Mouse (Mus musculus) hindbrain, embryonic 12.5 days (tissue): ENCODE results near the gene Caln1. TPM values are rescaled to one million over a fixed set of nuclear protein-coding genes. Genes with fewer than 3 reads are reported as not detected.

Experiments
- ATAC-seq: fragments of 200-750 bp; cut with Nextera tagmentation; 2 replicates; pipeline ENCODE4 v1.8.0; 2017; ENCODE audit warnings: moderate TSS enrichment; ENCODE audit not compliant: low FRiP score
- H3K27ac ChIP-seq: fragments of 300-500 bp; sonication (generic); 2 replicates; pipeline ENCODE4 v1.5.1; 2016; ENCODE audit warnings: mild to moderate bottlenecking
- H3K27me3 ChIP-seq: fragments of 300-500 bp; sonication (generic); 2 replicates; pipeline ENCODE4 v1.6.1; 2016; ENCODE audit warnings: mild to moderate bottlenecking
- H3K36me3 ChIP-seq: fragments of 300-500 bp; sonication (generic); 2 replicates; pipeline ENCODE4 v1.6.1; 2016; ENCODE audit warnings: mild to moderate bottlenecking
- H3K4me1 ChIP-seq: fragments of 300-500 bp; sonication (generic); 2 replicates; pipeline ENCODE4 v1.6.1; 2016
- H3K4me2 ChIP-seq: fragments of 300-500 bp; sonication (generic); replicated peaks from 2 replicates; pipeline ENCODE4 v1.6.1; 2016; ENCODE audit warnings: mild to moderate bottlenecking
- H3K4me3 ChIP-seq: fragments of 300-500 bp; sonication (generic); 2 replicates; pipeline ENCODE4 v1.5.1; 2016; ENCODE audit warnings: mild to moderate bottlenecking
- H3K9ac ChIP-seq: fragments of 300-500 bp; sonication (generic); 2 replicates; pipeline ENCODE4 v1.6.1; 2016; ENCODE audit warnings: mild to moderate bottlenecking, moderate library complexity
- H3K9me3 ChIP-seq: fragments of 300-500 bp; sonication (generic); replicated peaks from 2 replicates; pipeline ENCODE4 v1.6.1; 2016; ENCODE audit warnings: mild to moderate bottlenecking
- WGBS: fragments of 180-500 bp; shearing (Covaris S2); methylation state at CpG from one replicate; pipeline ENCODE4 v1.1.7; 2016; 5-methylcytosine and 5-hydroxymethylcytosine counted together
- polyA plus RNA-seq: library from polyadenylated mRNA; unstranded; fragments of >200 nt; fragmentation: Nextera tagmentation; extraction: Ambion mirVana; gene quantifications from 2 replicates; pipeline ENCODE4 v1.2.1, GENCODE M21; 2016

Caln1 gene
- polyA plus RNA-seq, 1 experiment from 2014 or later, result 2.9 TPM

DNA sequence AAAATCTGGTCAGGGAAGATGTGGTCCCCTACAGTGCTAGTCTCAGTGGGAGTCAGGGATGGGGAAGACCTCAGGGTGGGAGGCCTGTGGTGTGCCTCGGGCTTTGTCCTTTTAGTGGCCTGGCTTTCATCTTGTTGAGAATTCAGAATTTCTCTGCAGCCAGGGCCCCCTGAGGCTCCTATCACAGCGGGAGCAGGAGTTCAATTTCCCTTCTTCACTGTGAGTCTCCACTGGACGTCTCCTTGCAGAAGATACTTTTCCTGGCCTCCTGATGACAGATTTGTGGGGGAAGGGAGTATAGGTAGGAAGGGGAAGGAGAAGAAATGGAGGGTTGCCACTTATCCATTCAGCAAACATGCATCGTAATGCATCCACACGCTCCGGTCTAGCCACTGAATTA lies 441.1 kb downstream of the Caln1 start:
- ATAC-seq, result no peak
- Histone ChIP-seq H3K9me3 (0 out of 2 replicates have a peak, but pooled peaks cover 7% of the 10 kb centered on the region), H3K27me3 (no peaks in the 10 kb centered on the region), H3K4me3 (no peak overlapping the region), H3K9ac (no peak overlapping the region), H3K27ac (no peak overlapping the region), H3K36me3 (no peaks in the 10 kb centered on the region), H3K4me2 (no peak overlapping the region), H3K4me1 (peaks cover 3% of the 10 kb centered on the region; the same call in 1 of the 2 replicates)
- WGBS, result 18% methylated on average over 6 of the region's 6 CpGs

DNA sequence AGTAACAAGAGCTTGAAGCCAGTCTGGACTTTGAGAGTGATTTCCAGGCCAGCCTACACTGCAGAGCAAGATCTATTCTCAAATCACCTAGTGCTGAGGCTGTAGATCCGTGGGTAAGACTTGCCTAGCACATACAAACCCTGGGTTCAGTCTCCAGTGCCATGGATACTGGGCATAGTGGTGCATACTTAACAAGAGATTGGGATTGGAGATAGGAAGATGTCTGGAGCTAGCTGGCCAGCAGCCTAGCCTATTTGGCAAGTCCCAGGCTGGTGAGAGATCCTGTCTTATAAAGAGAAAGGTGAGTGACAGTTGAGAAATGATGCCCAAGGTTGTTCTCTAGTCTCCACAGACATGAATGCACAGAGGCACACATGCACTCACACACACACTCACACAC lies 441.6 kb downstream of the Caln1 start:
- H3K36me3 ChIP-seq, result no peaks in the 10 kb centered on the region
- H3K4me1 ChIP-seq, result peaks cover 3% of the 10 kb centered on the region; the same call in 1 of the 2 replicates
- no peak overlapping the region for H3K27ac ChIP-seq
- no peak overlapping the region for H3K4me3 ChIP-seq
- H3K9ac ChIP-seq, result no peak overlapping the region
- H3K27me3 ChIP-seq, result no peaks in the 10 kb centered on the region
- 0 out of 2 replicates have a peak, but pooled peaks cover 7% of the 10 kb centered on the region for H3K9me3 ChIP-seq
- H3K4me2 ChIP-seq, result no peak overlapping the region
- no peak for ATAC-seq
- WGBS, result 22% methylated on average over 1 of the region's 1 CpGs

GRCm38 (mm10) chr5:130811266-130811665 lies 442.0 kb downstream of the Caln1 start:
- Histone ChIP-seq H3K27me3 (no peaks in the 10 kb centered on the region), H3K4me3 (no peak overlapping the region), H3K9me3 (0 out of 2 replicates have a peak, but pooled peaks cover 7% of the 10 kb centered on the region), H3K4me1 (peaks cover 3% of the 10 kb centered on the region; the same call in 1 of the 2 replicates), H3K4me2 (no peak overlapping the region), H3K36me3 (no peaks in the 10 kb centered on the region), H3K27ac (no peak overlapping the region), H3K9ac (no peak overlapping the region)
- WGBS, result 40% methylated on average over 3 of the region's 3 CpGs
- ATAC-seq, result no peak

DNA sequence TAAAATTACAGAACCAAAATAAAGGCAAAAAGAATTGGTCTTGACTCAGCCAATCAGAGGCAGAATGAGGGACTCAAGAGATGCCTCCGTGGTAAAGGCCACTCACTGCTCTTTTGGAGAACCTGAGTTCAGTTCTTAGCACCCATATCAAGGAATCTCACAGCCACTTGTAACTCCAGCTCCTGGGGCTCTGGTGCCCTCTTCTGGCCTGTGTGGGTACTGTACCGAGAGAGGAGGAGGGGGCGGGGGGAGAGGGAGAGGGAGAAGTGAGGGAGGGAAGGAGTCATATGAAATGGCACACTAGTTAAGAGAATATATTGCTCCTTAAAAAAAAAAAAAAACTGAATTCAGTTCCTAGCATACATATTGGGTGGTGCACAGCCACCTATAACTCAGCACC lies 442.7 kb downstream of the Caln1 start:
- no peak overlapping the region for H3K4me3 ChIP-seq
- no peak overlapping the region for H3K9ac ChIP-seq
- no peak overlapping the region for H3K27ac ChIP-seq
- no peak for ATAC-seq
- 94% methylated on average over 3 of the region's 3 CpGs for WGBS
- H3K4me1 ChIP-seq, result peaks cover 3% of the 10 kb centered on the region; the same call in 1 of the 2 replicates
- no peak overlapping the region for H3K4me2 ChIP-seq
- no peaks in the 10 kb centered on the region for H3K27me3 ChIP-seq
- 0 out of 2 replicates have a peak, but pooled peaks cover 7% of the 10 kb centered on the region for H3K9me3 ChIP-seq
- H3K36me3 ChIP-seq, result no peaks in the 10 kb centered on the region

- H3K4me2 ChIP-seq, result no peak overlapping the region
- no peaks in the 10 kb centered on the region for H3K27me3 ChIP-seq
- no peak overlapping the region for H3K9ac ChIP-seq
- H3K4me3 ChIP-seq, result no peak overlapping the region
- H3K36me3 ChIP-seq, result no peaks in the 10 kb centered on the region
- peaks cover 3% of the 10 kb centered on the region; the same call in 1 of the 2 replicates for H3K4me1 ChIP-seq
- no peak for ATAC-seq
- H3K9me3 ChIP-seq, result 0 out of 2 replicates have a peak, but pooled peaks cover 7% of the 10 kb centered on the region
- H3K27ac ChIP-seq, result no peak overlapping the region
- 91% methylated on average over 8 of the region's 8 CpGs for WGBS
These were observed 443.3 kb downstream of the Caln1 start for GRCm38 (mm10) chr5:130812556-130812955.

DNA sequence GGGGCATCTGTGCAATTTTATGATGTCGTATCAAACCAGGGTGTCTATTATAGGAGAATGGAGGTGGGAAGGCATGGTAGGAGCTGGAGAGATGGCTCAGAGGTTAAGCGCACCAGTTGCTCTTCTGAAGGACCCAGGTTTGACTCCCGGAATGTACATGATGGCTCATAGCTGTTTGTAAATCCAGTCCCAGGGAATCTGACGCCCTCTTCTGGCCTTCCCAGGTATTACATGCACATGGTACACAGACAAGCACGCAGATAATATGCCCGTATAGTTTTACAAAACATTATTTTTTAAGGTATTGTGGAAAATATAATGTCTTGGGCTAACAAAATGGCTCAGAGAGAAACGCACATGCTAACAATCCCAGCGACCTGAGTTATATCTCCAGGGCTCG lies 443.8 kb downstream of the Caln1 start:
- Histone ChIP-seq H3K9me3 (0 out of 2 replicates have a peak, but pooled peaks cover 7% of the 10 kb centered on the region), H3K36me3 (no peaks in the 10 kb centered on the region), H3K27me3 (no peaks in the 10 kb centered on the region), H3K4me3 (no peak overlapping the region), H3K4me1 (peaks cover 3% of the 10 kb centered on the region; the same call in 1 of the 2 replicates), H3K9ac (no peak overlapping the region), H3K27ac (no peak overlapping the region), H3K4me2 (no peak overlapping the region)
- WGBS, result 88% methylated on average over 9 of the region's 9 CpGs
- ATAC-seq, result no peak

DNA sequence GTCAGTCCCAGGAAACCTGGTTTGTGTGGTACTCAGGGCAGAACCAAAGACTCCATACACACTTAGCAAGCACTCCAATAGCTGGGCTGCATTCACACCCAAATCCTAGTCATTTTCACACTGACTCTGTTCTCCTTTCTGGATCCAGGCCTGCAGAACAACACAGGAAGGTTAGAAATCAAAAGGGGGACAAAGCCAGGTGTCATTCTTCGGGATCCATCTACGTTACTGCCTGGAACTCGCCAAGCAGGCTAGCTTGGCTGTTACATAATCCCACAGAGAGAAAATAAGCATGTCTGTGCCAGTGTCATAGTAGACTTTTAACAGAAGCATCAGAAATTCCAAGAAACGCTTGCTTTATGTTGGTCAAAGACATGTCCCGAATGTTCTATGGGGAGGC lies 446.1 kb downstream of the Caln1 start:
- Histone ChIP-seq H3K27me3 (no peaks in the 10 kb centered on the region), H3K4me1 (peaks cover under 1% of the 10 kb centered on the region; the same call in 1 of the 2 replicates), H3K9ac (no peak overlapping the region), H3K9me3 (no peaks in the 10 kb centered on the region), H3K36me3 (no peaks in the 10 kb centered on the region), H3K27ac (no peak overlapping the region), H3K4me2 (no peak overlapping the region), H3K4me3 (no peak overlapping the region)
- ATAC-seq, result no peak
- 88% methylated on average over 5 of the region's 5 CpGs for WGBS

- Histone ChIP-seq H3K4me2 (no peak overlapping the region), H3K4me3 (no peak overlapping the region), H3K27ac (no peak overlapping the region), H3K36me3 (no peaks in the 10 kb centered on the region), H3K9ac (no peak overlapping the region), H3K9me3 (no peaks in the 10 kb centered on the region), H3K27me3 (no peaks in the 10 kb centered on the region), H3K4me1 (no peaks in the 10 kb centered on the region)
- ATAC-seq, result no peak
- 87% methylated on average over 4 of the region's 4 CpGs for WGBS
These were observed 450.9 kb downstream of the Caln1 start for GRCm38 (mm10) chr5:130820021-130820648.

DNA sequence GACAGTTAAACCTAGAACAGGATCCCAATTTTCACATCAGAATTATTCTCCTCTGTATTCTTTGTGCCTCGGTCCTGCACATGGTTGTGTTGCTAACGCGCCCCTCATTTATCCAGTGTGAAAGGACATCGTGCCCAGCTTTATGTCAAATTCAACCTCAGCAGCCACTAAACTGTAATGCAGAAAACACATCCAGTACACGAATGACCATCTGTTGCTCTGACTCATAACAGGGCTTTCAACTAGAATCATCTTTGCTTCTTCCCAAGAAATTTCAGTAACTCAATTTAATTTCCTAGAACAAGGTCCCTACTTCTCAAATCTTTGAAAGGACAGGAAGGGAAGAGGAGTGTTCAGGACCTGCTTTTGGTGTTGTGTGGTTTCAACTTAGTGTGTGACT lies 451.4 kb downstream of the Caln1 start:
- no peaks in the 10 kb centered on the region for H3K4me1 ChIP-seq
- no peak overlapping the region for H3K9ac ChIP-seq
- no peak overlapping the region for H3K27ac ChIP-seq
- no peak for ATAC-seq
- H3K36me3 ChIP-seq, result no peaks in the 10 kb centered on the region
- H3K27me3 ChIP-seq, result no peaks in the 10 kb centered on the region
- no peaks in the 10 kb centered on the region for H3K9me3 ChIP-seq
- 94% methylated on average over 5 of the region's 5 CpGs for WGBS
- H3K4me3 ChIP-seq, result no peak overlapping the region
- H3K4me2 ChIP-seq, result no peak overlapping the region

DNA sequence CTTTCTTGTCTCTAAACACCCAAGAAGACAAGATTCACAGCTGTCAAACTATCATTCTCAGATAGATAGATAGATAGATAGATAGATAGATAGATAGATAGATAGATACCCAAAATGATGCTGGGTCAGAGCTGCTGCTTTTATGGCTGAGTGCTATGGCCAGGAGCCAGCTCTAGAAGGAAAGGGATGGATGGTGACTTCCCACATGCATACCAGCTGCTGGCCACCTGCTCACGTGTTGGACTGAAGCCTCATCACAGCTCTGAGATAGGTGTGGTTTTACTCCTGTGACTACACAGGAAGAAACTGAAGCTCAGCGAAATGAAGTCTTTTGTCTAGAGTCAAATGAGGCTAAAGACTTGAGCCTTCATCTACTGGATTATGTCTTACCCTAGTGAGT lies 456.5 kb downstream of the Caln1 start:
- Histone ChIP-seq H3K4me2 (no peak overlapping the region), H3K9me3 (no peaks in the 10 kb centered on the region; the same call in 1 of the 2 replicates), H3K4me1 (no peaks in the 10 kb centered on the region), H3K27me3 (no peaks in the 10 kb centered on the region), H3K27ac (no peak overlapping the region), H3K9ac (no peak overlapping the region), H3K36me3 (no peaks in the 10 kb centered on the region), H3K4me3 (no peak overlapping the region)
- WGBS, result 81% methylated on average over 2 of the region's 2 CpGs
- ATAC-seq, result no peak

DNA sequence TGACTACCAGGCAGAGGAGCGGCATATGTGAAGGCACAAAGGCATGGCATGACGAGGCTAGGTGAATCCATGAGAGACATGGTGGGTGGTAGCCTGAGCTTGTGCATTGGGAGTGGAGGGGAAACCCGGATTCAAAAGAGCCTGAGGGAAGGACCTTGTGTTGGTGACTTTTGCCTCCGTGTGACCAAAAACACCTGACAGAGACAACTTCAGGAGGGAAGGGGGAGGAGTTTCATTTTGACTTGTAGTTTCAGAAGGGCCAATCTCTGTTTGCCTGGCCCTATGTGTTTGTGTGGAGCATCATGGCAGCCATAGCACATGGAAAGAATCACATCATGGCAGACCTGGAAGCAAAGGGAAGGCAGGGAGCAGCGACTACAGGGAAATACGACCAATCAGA lies 479.3 kb downstream of the Caln1 start:
- H3K27ac ChIP-seq, result no peak overlapping the region
- H3K9me3 ChIP-seq, result no peaks in the 10 kb centered on the region
- no peaks in the 10 kb centered on the region for H3K27me3 ChIP-seq
- no peak for ATAC-seq
- no peak overlapping the region for H3K4me2 ChIP-seq
- H3K4me1 ChIP-seq, result peaks cover 12% of the 10 kb centered on the region
- H3K4me3 ChIP-seq, result no peak overlapping the region
- 90% methylated on average over 6 of the region's 6 CpGs for WGBS
- no peak overlapping the region for H3K9ac ChIP-seq
- H3K36me3 ChIP-seq, result no peaks in the 10 kb centered on the region

- 72% methylated on average over 4 of the region's 4 CpGs for WGBS
- Histone ChIP-seq H3K27ac (no peak overlapping the region), H3K4me1 (peaks cover 12% of the 10 kb centered on the region), H3K4me3 (no peak overlapping the region), H3K36me3 (no peaks in the 10 kb centered on the region), H3K4me2 (no peak overlapping the region), H3K27me3 (no peaks in the 10 kb centered on the region), H3K9ac (no peak overlapping the region), H3K9me3 (no peaks in the 10 kb centered on the region)
- no peak for ATAC-seq
These were observed 480.4 kb downstream of the Caln1 start for GRCm38 (mm10) chr5:130849610-130850009.

- Histone ChIP-seq H3K9ac (no peak overlapping the region; the same call in 1 of the 2 replicates), H3K36me3 (no peaks in the 10 kb centered on the region), H3K4me3 (no peak overlapping the region), H3K4me1 (peaks cover 12% of the 10 kb centered on the region), H3K27ac (no peak overlapping the region), H3K9me3 (no peaks in the 10 kb centered on the region), H3K27me3 (no peaks in the 10 kb centered on the region), H3K4me2 (peak overlapping the region; percentile 37)
- 7% methylated on average over 11 of the region's 11 CpGs for WGBS
- no peak for ATAC-seq
These were observed 482.9 kb downstream of the Caln1 start for GRCm38 (mm10) chr5:130852182-130852581.
